Mouse (Mus musculus) gastrocnemius, postnatal 25 days (tissue): Measurements from ENCODE around the gene Gm10670. TPM values are rescaled to one million over a fixed set of nuclear protein-coding genes. Genes with fewer than 3 reads are reported as not detected.
"Not testable (repeated sequence)": the region's sequence is repeated elsewhere in the genome, so short reads cannot be mapped to it uniquely, and the experiment has no call there.

Experiments used
- DNase-seq: peaks from one replicate; pipeline ENCODE4 v3.0.0; 2022
- long read RNA-seq, 2 experiments: library from polyadenylated mRNA; stranded (forward); transcript quantifications; one replicate each; pipeline ENCODE4 v2.0.0; 2021
- total RNA-seq, 2 experiments: library from RNA; stranded (reverse); gene quantifications; 1 replicate in 1 of 2; 2 replicates in 1 of 2; pipeline ENCODE4 v1.2.3; 2021

Gm10670 gene
- not detected for total RNA-seq
- long read RNA-seq, experiment 1, result 0 reads
- long read RNA-seq, experiment 2, result 0 reads

- DNase-seq, result not testable (repeated sequence)
These were observed at the start of gene Gm10670 for GRCm38 (mm10) chr7:20474825-20475224. TSS of gene Gm10670 (minus strand) at chr7:20474925.

GRCm38 (mm10) chr7:20510434-20510833 lies 35.7 kb upstream of the Gm10670 start, which contains the start of gene Vmn1r103:
TSS of gene Vmn1r103 (minus strand) at chr7:20510534.
- not testable (repeated sequence) for DNase-seq

GRCm38 (mm10) chr7:20442493-20442892 lies 32.2 kb downstream of the Gm10670 start, which contains the start of gene Vmn1r101:
TSS of gene Vmn1r101 (minus strand) at chr7:20442593.
- DNase-seq, result not testable (repeated sequence)

Other genes starting within 250 kb of the Gm10670 start
- not detected for gene Gm4498, start 241.1 kb downstream of the Gm10670 start, total RNA-seq
- gene Gm5890, start 212.1 kb downstream of the Gm10670 start, total RNA-seq, result not detected
- not detected for gene Gm4133, start 140.9 kb downstream of the Gm10670 start, total RNA-seq
- not detected for gene Gm5728, start 99.5 kb downstream of the Gm10670 start, total RNA-seq
- gene Vmn1r100, start 57.0 kb downstream of the Gm10670 start, total RNA-seq, result not detected
- not detected for gene Vmn1r101, start 32.3 kb downstream of the Gm10670 start, total RNA-seq
- not detected for gene Vmn1r103, start 35.6 kb upstream of the Gm10670 start, total RNA-seq
- gene Vmn1r104, start 58.9 kb upstream of the Gm10670 start, total RNA-seq, result not detected
- gene Gm5726, start 70.8 kb upstream of the Gm10670 start, total RNA-seq, result not detected
- not detected for gene Gm4141, start 101.3 kb upstream of the Gm10670 start, total RNA-seq
- not detected for gene Gm4513, start 124.1 kb upstream of the Gm10670 start, total RNA-seq
- not detected for gene Vmn1r107, start 194.0 kb upstream of the Gm10670 start, total RNA-seq
- not detected for gene Vmn1r111, start 228.3 kb upstream of the Gm10670 start, total RNA-seq